Mouse (Mus musculus) layer of hippocampus, adult 9-11 months (tissue): ENCODE measurements around the gene Senp7.
"Not testable (repeated sequence)": the region's sequence is repeated elsewhere in the genome, so short reads cannot be mapped to it uniquely, and the experiment has no call there.

Experiments used
- DNase-seq: peaks from one replicate; pipeline ENCODE4 v3.0.0; 2022

The Senp7 gene

GRCm38 (mm10) chr16:56048038-56048437 lies at the start of gene Senp7:
Gene Senp7, plus strand, starts transcription at chr16:56048338.
- not testable (repeated sequence) for DNase-seq

- DNase-seq: no peak
These were observed 41.3 kb upstream of the Senp7 start for GRCm38 (mm10) chr16:56006798-56007197.

- no peak for DNase-seq
These were observed 39.3 kb upstream of the Senp7 start for GRCm38 (mm10) chr16:56008862-56009261.

GRCm38 (mm10) chr16:56012789-56013743 lies 35.1 kb upstream of the Senp7 start:
- no peak for DNase-seq

- no peak for DNase-seq
These were observed 34.1 kb upstream of the Senp7 start for GRCm38 (mm10) chr16:56014076-56014475.

- DNase-seq: no peak
These were observed 28.5 kb upstream of the Senp7 start for GRCm38 (mm10) chr16:56019660-56020059.

GRCm38 (mm10) chr16:56027854-56028629 lies 20.1 kb upstream of the Senp7 start:
- no peak for DNase-seq

GRCm38 (mm10) chr16:56028722-56029551 lies 19.2 kb upstream of the Senp7 start:
- DNase-seq: no peak

GRCm38 (mm10) chr16:56029661-56030082 lies 18.5 kb upstream of the Senp7 start, which contains the start of gene Pcnp:
Gene Pcnp, minus strand, starts transcription at chr16:56029739.
- DNase-seq: peak; percentile 98

- no peak for DNase-seq
These were observed 13.6 kb upstream of the Senp7 start for GRCm38 (mm10) chr16:56034566-56034965.

- DNase-seq: no peak
These were observed 11.6 kb upstream of the Senp7 start for GRCm38 (mm10) chr16:56036501-56036900.

- peak; percentile 88 for DNase-seq
These were observed 10.8 kb upstream of the Senp7 start, which contains the start of gene Trmt10c for GRCm38 (mm10) chr16:56037138-56038010. Gene Trmt10c, minus strand, starts transcription at chr16:56037819.

GRCm38 (mm10) chr16:56038090-56038489 lies 10.0 kb upstream of the Senp7 start:
- DNase-seq: no peak

GRCm38 (mm10) chr16:56055911-56056310 lies 7.8 kb downstream of the Senp7 start:
- DNase-seq: no peak

- DNase-seq: no peak
These were observed 8.9 kb downstream of the Senp7 start for GRCm38 (mm10) chr16:56056944-56057590.

- no peak for DNase-seq
These were observed 10.0 kb downstream of the Senp7 start for GRCm38 (mm10) chr16:56058151-56058550.

GRCm38 (mm10) chr16:56061995-56062594 lies 14.0 kb downstream of the Senp7 start:
- DNase-seq: no peak

GRCm38 (mm10) chr16:56062981-56063380 lies 14.8 kb downstream of the Senp7 start:
- no peak for DNase-seq

- peak; percentile 82 for DNase-seq
These were observed 16.3 kb downstream of the Senp7 start for GRCm38 (mm10) chr16:56064334-56064990.

- no peak for DNase-seq
These were observed 18.0 kb downstream of the Senp7 start for GRCm38 (mm10) chr16:56066113-56066512.
